Mouse (Mus musculus) small intestine, adult 2 months (tissue): ENCODE results near the gene Gm44502. TPM values are rescaled to one million over a fixed set of nuclear protein-coding genes. Genes with fewer than 3 reads are reported as not detected.

ENCODE experiments used
- H3K27ac ChIP-seq: fragments of 200-500 bp; 2 replicates; pipeline ENCODE4 v1.5.1; 2012; ENCODE audit warnings: low read depth, low read length, control low read depth, inconsistent platforms; ENCODE audit not compliant: insufficient read depth
- H3K27me3 ChIP-seq: fragments of 200-500 bp; 2 replicates; pipeline ENCODE4 v1.6.1; 2012; ENCODE audit warnings: mild to moderate bottlenecking, moderate library complexity, low read length, inconsistent platforms; ENCODE audit not compliant: control insufficient read depth, insufficient read depth
- H3K36me3 ChIP-seq: fragments of 200-500 bp; 2 replicates; pipeline ENCODE4 v1.6.1; 2012; ENCODE audit warnings: mild to moderate bottlenecking, low read length, control low read depth, inconsistent platforms; ENCODE audit not compliant: control insufficient read depth, insufficient read depth
- H3K4me1 ChIP-seq: fragments of 200-500 bp; 2 replicates; pipeline ENCODE4 v1.6.1; 2012; ENCODE audit warnings: low read length, inconsistent platforms, mixed read lengths; ENCODE audit not compliant: control insufficient read depth, insufficient read depth, insufficient read length
- H3K4me3 ChIP-seq: fragments of 200-500 bp; 2 replicates; pipeline ENCODE4 v1.5.1; 2012; ENCODE audit warnings: low read depth, mild to moderate bottlenecking, control low read depth, inconsistent platforms, low read length, moderate library complexity
- CTCF ChIP-seq: fragments of 200-500 bp; IDR thresholded peaks from 2 replicates; pipeline ENCODE4 v1.5.1; 2012; ENCODE audit warnings: low read depth, mild to moderate bottlenecking, control low read depth, inconsistent platforms, low read length, moderate library complexity, mixed read lengths; ENCODE audit not compliant: insufficient replicate concordance, insufficient read length; ENCODE audit errors: extremely low read depth
- POLR2A ChIP-seq: fragments of 200-500 bp; IDR thresholded peaks from 2 replicates; pipeline ENCODE4 v1.6.1; 2012; ENCODE audit warnings: low read depth, mild to moderate bottlenecking, control low read depth, inconsistent platforms, low read length, moderate library complexity
- WGBS: fragments of 180-500 bp; shearing (Covaris S2); methylation state at CpG from one replicate; pipeline ENCODE4 v1.1.7; 2018; 5-methylcytosine and 5-hydroxymethylcytosine counted together
- polyA plus RNA-seq: library from polyadenylated mRNA; depleted of rRNA; stranded (reverse); fragments of >200 nt; gene quantifications from 2 replicates; pipeline ENCODE4 v1.2.3, GENCODE M21; 2012

Gene Gm44502
- polyA plus RNA-seq, 1 experiment = 5.0 TPM

DNA sequence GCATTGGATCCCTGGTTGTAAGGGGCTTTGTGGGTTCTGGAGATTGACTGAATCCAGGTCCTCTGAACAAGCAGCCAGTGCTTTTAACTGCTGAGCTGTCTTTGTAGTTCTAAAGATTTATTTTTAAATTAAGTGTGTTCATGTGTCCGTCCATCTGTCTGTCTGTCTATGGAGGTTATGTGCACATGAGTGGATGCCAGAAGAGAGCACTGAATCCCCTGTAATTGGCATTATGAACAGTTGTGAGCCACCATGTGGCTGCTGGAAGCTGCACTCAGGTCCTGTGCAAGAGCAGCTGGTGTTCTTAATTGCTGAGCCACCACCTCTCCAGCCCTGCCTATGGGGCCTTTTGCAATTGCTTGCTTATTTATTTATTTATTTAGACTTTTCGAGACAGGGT is 31.4 kb downstream of the Gm44502 start:
- no peaks in the 10 kb centered on the region for H3K27me3 ChIP-seq
- peak overlapping the region; percentile 100 for H3K27ac ChIP-seq
- H3K4me3 ChIP-seq = no peak overlapping the region
- TF ChIP-seq CTCF = no peak
- no peak for TF ChIP-seq POLR2A
- 67% methylated on average over 2 of the region's 2 CpGs for WGBS
- no peaks in the 10 kb centered on the region for H3K36me3 ChIP-seq
- H3K4me1 ChIP-seq = peaks cover 20% of the 10 kb centered on the region

DNA sequence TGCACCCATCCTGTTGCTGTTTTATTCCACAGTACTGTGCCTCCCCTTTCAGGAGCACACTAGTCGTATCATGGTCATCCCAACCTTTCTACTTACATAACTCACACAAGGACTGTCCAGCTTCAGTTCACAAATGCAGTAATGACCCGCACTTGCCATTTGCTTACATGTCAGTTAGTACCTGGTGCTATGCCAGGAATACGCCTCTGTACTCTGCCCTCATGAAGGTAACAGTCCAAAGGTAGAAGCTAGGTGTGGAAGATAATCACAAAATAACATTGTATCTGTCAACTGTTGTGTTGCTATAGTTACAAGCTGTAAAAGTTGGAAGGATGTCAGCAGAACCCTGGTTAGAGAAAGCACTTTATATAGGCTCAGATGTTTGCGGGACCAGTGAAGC is 32.6 kb downstream of the Gm44502 start:
- H3K4me3 ChIP-seq = no peak overlapping the region
- H3K27ac ChIP-seq = peak overlapping the region; percentile 99
- H3K4me1 ChIP-seq = peaks cover 20% of the 10 kb centered on the region
- 33% methylated on average over 4 of the region's 4 CpGs for WGBS
- TF ChIP-seq CTCF = no peak
- TF ChIP-seq POLR2A = no peak
- H3K36me3 ChIP-seq = no peaks in the 10 kb centered on the region
- no peaks in the 10 kb centered on the region for H3K27me3 ChIP-seq

DNA sequence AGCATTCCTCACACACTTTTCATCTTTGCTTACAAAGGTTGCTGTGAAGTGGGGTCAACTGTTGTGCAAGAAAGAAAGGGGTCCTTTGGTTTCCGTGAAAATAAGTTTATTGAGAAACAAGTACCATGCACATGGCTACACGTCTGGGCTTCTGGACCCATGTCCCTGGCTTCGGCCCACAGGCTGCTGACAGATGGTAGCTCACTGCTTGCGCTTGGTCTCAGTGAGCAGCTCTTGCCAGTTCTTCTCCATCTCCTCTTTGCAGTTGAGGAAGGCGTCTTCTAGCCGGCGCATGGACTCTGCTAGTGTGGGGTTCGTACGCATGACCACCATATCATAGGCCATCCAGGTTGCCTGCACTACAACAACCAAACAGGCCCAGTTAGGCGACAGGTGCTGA is 39.4 kb downstream of the Gm44502 start:
- no peaks in the 10 kb centered on the region for H3K4me1 ChIP-seq
- H3K36me3 ChIP-seq = no peaks in the 10 kb centered on the region
- H3K27me3 ChIP-seq = no peaks in the 10 kb centered on the region
- no peak overlapping the region for H3K4me3 ChIP-seq
- no peak overlapping the region for H3K27ac ChIP-seq
- 96% methylated on average over 10 of the region's 10 CpGs for WGBS
- TF ChIP-seq POLR2A (no peak), CTCF (no peak)

DNA sequence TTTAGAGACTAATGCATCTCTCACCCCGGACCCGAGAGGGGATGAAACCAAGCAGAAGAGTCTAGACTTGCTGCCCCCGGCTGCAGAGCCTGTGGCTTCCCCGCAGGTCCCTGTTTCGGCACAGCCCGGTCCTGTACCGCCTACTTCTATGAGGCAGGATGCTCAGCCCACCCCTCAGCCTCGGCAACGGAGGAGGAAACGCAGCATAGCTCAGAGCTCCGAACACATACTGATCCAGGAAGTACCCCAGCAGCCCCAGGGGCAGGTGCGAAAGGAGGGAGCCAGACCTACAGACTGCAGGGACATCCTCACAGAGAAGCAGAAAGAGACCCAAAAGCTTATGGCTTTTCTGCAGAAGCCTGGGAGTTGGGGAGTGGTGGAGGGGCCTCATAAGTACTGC is 42.4 kb downstream of the Gm44502 start:
- WGBS = 55% methylated on average over 12 of the region's 12 CpGs

DNA sequence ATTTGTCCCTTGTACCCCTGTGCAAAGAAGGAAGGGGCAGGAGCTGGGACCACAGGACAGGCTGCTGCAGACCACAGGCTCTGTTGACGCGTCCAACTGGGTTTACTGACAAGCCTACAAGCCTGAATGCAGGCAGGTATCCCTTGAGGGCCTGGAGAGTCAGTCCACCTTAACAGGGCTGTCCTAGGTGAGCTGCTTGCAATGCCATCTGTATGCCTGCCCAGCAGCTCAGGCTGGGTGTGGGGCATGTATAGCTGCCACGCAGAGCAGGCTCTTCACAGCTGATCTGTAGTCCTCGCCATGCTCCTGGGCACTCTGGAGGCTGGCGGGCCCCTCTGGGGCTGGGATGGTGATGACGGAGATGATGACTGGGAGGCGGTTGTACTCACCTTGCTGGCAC is 44.9 kb downstream of the Gm44502 start, which contains the start of gene Klhdc7b:
TSS of gene Klhdc7b (plus strand) at position 301 of the 400 bp plus-strand sequence.
- Histone ChIP-seq H3K27me3 (no peaks in the 10 kb centered on the region), H3K36me3 (no peaks in the 10 kb centered on the region), H3K27ac (no peak within 1 kb of the TSS), H3K4me3 (no peak within 1 kb of the TSS), H3K4me1 (0 out of 2 replicates have a peak, but pooled peaks cover under 1% of the 10 kb centered on the region)
- WGBS = 90% methylated on average over 7 of the region's 7 CpGs
- TF ChIP-seq POLR2A (no peak), CTCF (no peak)

More for the DNA sequence above, 42.4 kb downstream of the Gm44502 start:
- H3K4me1 ChIP-seq = no peaks in the 10 kb centered on the region
- H3K36me3 ChIP-seq = no peaks in the 10 kb centered on the region
- H3K27ac ChIP-seq = no peak overlapping the region
- H3K27me3 ChIP-seq = no peaks in the 10 kb centered on the region
- TF ChIP-seq CTCF = no peak
- TF ChIP-seq POLR2A = no peak
- no peak overlapping the region for H3K4me3 ChIP-seq

DNA sequence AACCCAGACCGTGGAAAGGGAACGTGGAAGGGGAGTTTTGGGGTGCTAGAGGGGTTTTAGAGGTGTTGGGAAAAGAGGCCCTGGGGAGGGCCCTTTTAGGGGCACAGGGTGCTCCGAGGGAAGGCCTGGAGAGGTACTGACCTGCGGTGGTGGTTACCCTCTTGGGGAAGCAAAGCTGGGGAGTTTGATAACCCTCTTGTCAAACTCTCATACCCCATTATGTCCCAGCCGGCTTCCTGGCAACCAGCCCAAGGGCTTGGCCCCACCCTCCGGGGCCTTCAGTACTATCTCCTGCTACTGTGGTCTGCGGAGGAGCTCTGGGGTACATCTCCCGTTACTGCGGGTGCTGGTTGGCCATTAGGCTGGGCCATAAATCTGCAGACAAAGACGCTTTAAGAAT is 50.1 kb downstream of the Gm44502 start:
- no peaks in the 10 kb centered on the region for H3K36me3 ChIP-seq
- WGBS = 10% methylated on average over 10 of the region's 10 CpGs
- H3K4me3 ChIP-seq = peak overlapping the region; percentile 74
- H3K4me1 ChIP-seq = peaks cover 32% of the 10 kb centered on the region
- TF ChIP-seq CTCF = no peak
- TF ChIP-seq POLR2A = no peak
- H3K27me3 ChIP-seq = no peaks in the 10 kb centered on the region
- peak overlapping the region; percentile 89 for H3K27ac ChIP-seq

DNA sequence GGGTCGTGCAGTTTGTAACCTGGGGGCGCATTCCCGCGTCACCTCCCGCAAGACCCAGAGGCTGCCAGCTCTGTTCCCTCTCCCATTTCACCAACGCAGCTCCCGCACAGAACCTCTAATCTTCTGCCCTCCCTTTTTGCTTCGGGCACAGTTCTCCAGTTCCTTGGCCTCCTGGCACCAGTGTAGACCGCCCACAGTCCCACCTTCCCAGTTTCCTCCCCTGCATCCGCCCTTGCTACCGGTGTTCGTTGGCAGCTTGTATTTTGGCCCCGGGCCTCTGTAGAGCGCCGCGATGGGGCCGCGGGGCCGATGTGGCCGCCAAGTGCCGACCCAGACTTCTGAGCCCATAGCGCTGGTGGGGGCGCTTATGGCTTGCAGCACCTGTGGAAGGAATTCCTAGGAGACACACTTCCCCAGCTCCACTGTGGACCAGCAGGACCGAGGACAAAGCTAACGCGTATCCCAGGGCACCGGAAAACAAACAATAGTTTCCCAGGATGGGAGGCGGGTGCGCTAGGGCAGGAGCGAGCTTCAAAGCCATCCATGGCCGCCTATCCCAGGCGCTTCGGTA is 50.6 kb downstream of the Gm44502 start, which contains the start of gene Odf3b:
TSS of gene Odf3b (minus strand) at position 452 of the 571 bp plus-strand sequence.
- H3K4me1 ChIP-seq = peaks cover 36% of the 10 kb centered on the region
- no peaks in the 10 kb centered on the region for H3K27me3 ChIP-seq
- no peak; the same call in none of the 2 replicates for TF ChIP-seq POLR2A
- TF ChIP-seq CTCF = no peak
- H3K36me3 ChIP-seq = no peaks in the 10 kb centered on the region
- peak within 1 kb of the TSS; percentile 89 for H3K27ac ChIP-seq
- under 1% methylated on average over 33 of the region's 33 CpGs for WGBS
- H3K4me3 ChIP-seq = peak within 1 kb of the TSS; percentile 74
